Mouse (Mus musculus): ENCODE results near the gene Fam13c. TPM values are rescaled to one million over a fixed set of nuclear protein-coding genes. Genes with fewer than 3 reads are reported as not detected.

Fam13c gene
- total RNA-seq, 1 experiment, result 4.0 TPM

- H3K4me3 ChIP-seq (ENCODE audit: insufficient read depth in 1 of 2, low read depth in 1 of 2, low read length in 2 of 2, poor library complexity in 1 of 2, severe bottlenecking in 1 of 2), result no peak overlapping the region
- no peaks in the 10 kb centered on the region for H3K4me1 ChIP-seq (ENCODE audit: control insufficient read depth in 2 of 2, insufficient read depth in 2 of 2, low read length in 2 of 2, poor library complexity in 1 of 2)
- no peaks in the 10 kb centered on the region for H3K9me3 ChIP-seq (ENCODE audit: control insufficient read depth, insufficient read depth, low read depth, low read length)
- TF ChIP-seq ZNF384 (IDR thresholded peaks at IDR 0.05; ENCODE audit: low read depth, low read length), result no peak
- TF ChIP-seq CHD2 (IDR thresholded peaks at IDR 0.05; ENCODE audit: low read depth, low read length), result no peak
- no peak for TF ChIP-seq HCFC1 (IDR thresholded peaks at IDR 0.05; ENCODE audit: borderline replicate concordance, insufficient read depth, low read length)
- TF ChIP-seq MAFK (IDR thresholded peaks at IDR 0.05; ENCODE audit: insufficient read depth, low read depth, low read length), result no peak
- TF ChIP-seq ZC3H11A (IDR thresholded peaks at IDR 0.05; ENCODE audit: borderline replicate concordance, low read depth, low read length), result no peak
- no peak overlapping the region for H3K27ac ChIP-seq (ENCODE audit: insufficient read depth, low read depth, low read length, poor library complexity, severe bottlenecking)
- no peak for DNase-seq (ENCODE audit: low read depth, low spot score)
- in situ Hi-C loops (cut with MboI; ENCODE audit: low sequenced_read_pairs in 2 of 2, unreplicated experiment in 2 of 2), result no loop called here
- no peak overlapping the region for H3K9ac ChIP-seq (ENCODE audit: insufficient read depth, low read depth, low read length, poor library complexity, severe bottlenecking)
- no peaks in the 10 kb centered on the region for H3K36me3 ChIP-seq (ENCODE audit: control insufficient read depth, insufficient read depth, low read length, poor library complexity, severe bottlenecking)
Measured at GRCm38 (mm10) chr10:70465638-70466037, 25.4 kb downstream of the Fam13c start.

- Histone ChIP-seq H3K36me3 (ENCODE audit: control insufficient read depth, insufficient read depth, low read length, poor library complexity, severe bottlenecking) (no peaks in the 10 kb centered on the region), H3K9me3 (ENCODE audit: control insufficient read depth, insufficient read depth, low read depth, low read length) (no peaks in the 10 kb centered on the region), H3K27ac (ENCODE audit: insufficient read depth, low read depth, low read length, poor library complexity, severe bottlenecking) (no peak overlapping the region), H3K4me1 (ENCODE audit: control insufficient read depth in 2 of 2, insufficient read depth in 2 of 2, low read length in 2 of 2, poor library complexity in 1 of 2) (no peaks in the 10 kb centered on the region), H3K9ac (ENCODE audit: insufficient read depth, low read depth, low read length, poor library complexity, severe bottlenecking) (no peak overlapping the region), H3K4me3 (ENCODE audit: insufficient read depth in 1 of 2, low read depth in 1 of 2, low read length in 2 of 2, poor library complexity in 1 of 2, severe bottlenecking in 1 of 2) (no peak overlapping the region)
- peak; percentile 20 for DNase-seq (ENCODE audit: low read depth, low spot score)
- in situ Hi-C loops (cut with MboI; ENCODE audit: low sequenced_read_pairs in 2 of 2, unreplicated experiment in 2 of 2), result no loop called here
- TF ChIP-seq ZNF384 (IDR thresholded peaks at IDR 0.05; ENCODE audit: low read depth, low read length), result no peak
- TF ChIP-seq CHD2 (IDR thresholded peaks at IDR 0.05; ENCODE audit: low read depth, low read length), result no peak
- TF ChIP-seq MAFK (IDR thresholded peaks at IDR 0.05; ENCODE audit: insufficient read depth, low read depth, low read length), result no peak
- TF ChIP-seq ZC3H11A (IDR thresholded peaks at IDR 0.05; ENCODE audit: borderline replicate concordance, low read depth, low read length), result no peak
- no peak for TF ChIP-seq HCFC1 (IDR thresholded peaks at IDR 0.05; ENCODE audit: borderline replicate concordance, insufficient read depth, low read length)
Measured at GRCm38 (mm10) chr10:70470836-70471235, 30.6 kb downstream of the Fam13c start.

- in situ Hi-C loops (cut with MboI; ENCODE audit: low sequenced_read_pairs in 2 of 2, unreplicated experiment in 2 of 2), result no loop called here
- H3K36me3 ChIP-seq (ENCODE audit: control insufficient read depth, insufficient read depth, low read length, poor library complexity, severe bottlenecking), result no peaks in the 10 kb centered on the region
- no peak for DNase-seq (ENCODE audit: low read depth, low spot score)
- TF ChIP-seq HCFC1 (IDR thresholded peaks at IDR 0.05; ENCODE audit: borderline replicate concordance, insufficient read depth, low read length) (no peak), CHD2 (IDR thresholded peaks at IDR 0.05; ENCODE audit: low read depth, low read length) (no peak), ZC3H11A (IDR thresholded peaks at IDR 0.05; ENCODE audit: borderline replicate concordance, low read depth, low read length) (no peak), ZNF384 (IDR thresholded peaks at IDR 0.05; ENCODE audit: low read depth, low read length) (no peak), MAFK (IDR thresholded peaks at IDR 0.05; ENCODE audit: insufficient read depth, low read depth, low read length) (no peak)
- H3K9me3 ChIP-seq (ENCODE audit: control insufficient read depth, insufficient read depth, low read depth, low read length), result no peaks in the 10 kb centered on the region
- H3K4me1 ChIP-seq (ENCODE audit: control insufficient read depth in 2 of 2, insufficient read depth in 2 of 2, low read length in 2 of 2, poor library complexity in 1 of 2), result no peaks in the 10 kb centered on the region
- H3K9ac ChIP-seq (ENCODE audit: insufficient read depth, low read depth, low read length, poor library complexity, severe bottlenecking), result no peak overlapping the region
- H3K4me3 ChIP-seq (ENCODE audit: insufficient read depth in 1 of 2, low read depth in 1 of 2, low read length in 2 of 2, poor library complexity in 1 of 2, severe bottlenecking in 1 of 2), result no peak overlapping the region
- no peak overlapping the region for H3K27ac ChIP-seq (ENCODE audit: insufficient read depth, low read depth, low read length, poor library complexity, severe bottlenecking)
Measured at GRCm38 (mm10) chr10:70477741-70478145, 37.5 kb downstream of the Fam13c start.

- H3K9ac ChIP-seq (ENCODE audit: insufficient read depth, low read depth, low read length, poor library complexity, severe bottlenecking), result no peak overlapping the region
- TF ChIP-seq ZNF384 (IDR thresholded peaks at IDR 0.05; ENCODE audit: low read depth, low read length) (no peak), MAFK (IDR thresholded peaks at IDR 0.05; ENCODE audit: insufficient read depth, low read depth, low read length) (no peak), ZC3H11A (IDR thresholded peaks at IDR 0.05; ENCODE audit: borderline replicate concordance, low read depth, low read length) (no peak), HCFC1 (IDR thresholded peaks at IDR 0.05; ENCODE audit: borderline replicate concordance, insufficient read depth, low read length) (no peak), CHD2 (IDR thresholded peaks at IDR 0.05; ENCODE audit: low read depth, low read length) (no peak)
- H3K36me3 ChIP-seq (ENCODE audit: control insufficient read depth, insufficient read depth, low read length, poor library complexity, severe bottlenecking), result no peaks in the 10 kb centered on the region
- in situ Hi-C loops (cut with MboI; ENCODE audit: low sequenced_read_pairs in 2 of 2, unreplicated experiment in 2 of 2), result no loop called here
- no peaks in the 10 kb centered on the region for H3K4me1 ChIP-seq (ENCODE audit: control insufficient read depth in 2 of 2, insufficient read depth in 2 of 2, low read length in 2 of 2, poor library complexity in 1 of 2)
- no peak overlapping the region for H3K27ac ChIP-seq (ENCODE audit: insufficient read depth, low read depth, low read length, poor library complexity, severe bottlenecking)
- no peak for DNase-seq (ENCODE audit: low read depth, low spot score)
- no peaks in the 10 kb centered on the region for H3K9me3 ChIP-seq (ENCODE audit: control insufficient read depth, insufficient read depth, low read depth, low read length)
- H3K4me3 ChIP-seq (ENCODE audit: insufficient read depth in 1 of 2, low read depth in 1 of 2, low read length in 2 of 2, poor library complexity in 1 of 2, severe bottlenecking in 1 of 2), result no peak overlapping the region
Measured at GRCm38 (mm10) chr10:70483736-70484135, 43.5 kb downstream of the Fam13c start.

All from ES-E14 (cell line).